Mouse (Mus musculus): ENCODE data around the gene BC030870. TPM values are rescaled to one million over a fixed set of nuclear protein-coding genes. Genes with fewer than 3 reads are reported as not detected.

BC030870 gene
- polyA plus RNA-seq, 1 experiment, result not detected

DNA sequence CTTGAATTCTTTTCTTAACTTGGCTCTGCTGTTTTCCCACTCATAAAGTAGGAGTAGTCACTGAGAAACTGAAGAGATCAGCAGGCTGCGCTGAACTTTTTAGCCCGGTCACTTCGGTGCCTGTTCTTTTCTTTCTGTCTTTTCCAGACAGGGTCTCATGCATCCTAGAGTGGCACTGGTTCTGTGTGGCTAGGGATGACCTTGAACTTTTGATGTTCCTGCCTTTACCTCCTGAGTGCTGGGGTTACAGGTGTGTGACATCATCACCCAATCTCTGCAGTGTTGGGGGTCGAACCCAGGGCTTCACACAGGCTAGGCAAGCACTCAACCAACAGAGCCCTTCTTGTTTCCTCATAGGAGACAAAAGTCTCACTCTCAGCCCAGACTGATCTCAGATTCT lies 72.6 kb downstream of the BC030870 start:
- H3K4me3 ChIP-seq (replicated peaks), result no peak overlapping the region
- TF ChIP-seq GATA1 (IDR thresholded peaks at IDR 0.05; ENCODE audit: borderline replicate concordance, low read length) (no peak), FLI1 (IDR thresholded peaks at IDR 0.05; ENCODE audit: low read length) (no peak)

DNA sequence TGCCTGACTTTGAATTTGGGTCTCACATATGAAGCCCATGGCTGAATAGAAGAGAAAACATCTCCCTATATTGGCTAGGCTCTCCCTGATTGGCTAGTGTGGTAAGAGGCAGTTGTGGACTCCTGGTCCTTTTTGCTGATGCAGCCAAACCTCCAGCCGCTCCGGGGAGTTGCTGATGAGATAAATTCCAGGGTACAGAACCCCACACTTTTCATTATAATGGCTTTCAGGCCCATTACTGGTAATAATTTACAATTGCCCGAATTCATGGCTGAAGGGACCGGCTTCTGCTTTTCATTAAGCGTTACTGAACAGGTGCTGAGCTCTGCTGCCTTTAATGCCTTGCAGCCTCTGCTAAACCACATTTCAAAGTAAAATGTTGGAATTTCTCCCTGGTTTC lies 75.4 kb downstream of the BC030870 start:
- H3K27me3 ChIP-seq (replicated peaks), result no peaks in the 10 kb centered on the region
- no peaks in the 10 kb centered on the region for H3K4me1 ChIP-seq
- no peak overlapping the region for H3K4me3 ChIP-seq (replicated peaks)
- peaks cover 3% of the 10 kb centered on the region; the same call in 1 of the 2 replicates for H3K9me3 ChIP-seq
- H3K36me3 ChIP-seq (replicated peaks; ENCODE audit: low read length), result no peaks in the 10 kb centered on the region
- TF ChIP-seq FLI1 (IDR thresholded peaks at IDR 0.05; ENCODE audit: low read length) (no peak), GATA1 (IDR thresholded peaks at IDR 0.05; ENCODE audit: borderline replicate concordance, low read length) (no peak)

More for the DNA sequence above, 72.6 kb downstream of the BC030870 start:
- H3K27me3 ChIP-seq (replicated peaks), result no peaks in the 10 kb centered on the region
- no peaks in the 10 kb centered on the region for H3K4me1 ChIP-seq
- H3K36me3 ChIP-seq (replicated peaks; ENCODE audit: low read length), result no peaks in the 10 kb centered on the region
- no peaks in the 10 kb centered on the region for H3K9me3 ChIP-seq

DNA sequence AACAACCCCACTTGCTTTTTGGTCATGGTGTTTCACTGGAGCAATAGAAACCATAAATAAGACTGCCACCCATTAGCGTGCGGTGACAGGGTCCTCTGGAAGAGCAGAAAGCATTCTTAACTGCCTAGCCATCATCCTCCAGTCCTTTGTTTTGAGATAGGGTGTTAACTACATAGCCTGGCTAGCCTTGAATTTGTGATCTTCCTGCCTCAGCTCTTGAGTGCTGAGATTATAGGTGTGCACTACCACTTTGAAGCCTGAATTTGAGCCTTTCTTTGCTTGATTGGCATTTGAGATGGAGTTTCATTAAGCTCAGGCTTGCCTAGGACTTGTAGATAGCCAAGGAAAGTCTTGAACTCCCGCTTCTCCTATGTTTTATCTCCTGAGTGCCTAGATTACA lies 75.8 kb downstream of the BC030870 start:
- no peaks in the 10 kb centered on the region for H3K27me3 ChIP-seq (replicated peaks)
- TF ChIP-seq GATA1 (IDR thresholded peaks at IDR 0.05; ENCODE audit: borderline replicate concordance, low read length) (no peak), FLI1 (IDR thresholded peaks at IDR 0.05; ENCODE audit: low read length) (no peak)
- peaks cover 3% of the 10 kb centered on the region; the same call in 1 of the 2 replicates for H3K9me3 ChIP-seq
- no peaks in the 10 kb centered on the region for H3K36me3 ChIP-seq (replicated peaks; ENCODE audit: low read length)
- H3K4me3 ChIP-seq (replicated peaks), result no peak overlapping the region
- no peaks in the 10 kb centered on the region for H3K4me1 ChIP-seq

DNA sequence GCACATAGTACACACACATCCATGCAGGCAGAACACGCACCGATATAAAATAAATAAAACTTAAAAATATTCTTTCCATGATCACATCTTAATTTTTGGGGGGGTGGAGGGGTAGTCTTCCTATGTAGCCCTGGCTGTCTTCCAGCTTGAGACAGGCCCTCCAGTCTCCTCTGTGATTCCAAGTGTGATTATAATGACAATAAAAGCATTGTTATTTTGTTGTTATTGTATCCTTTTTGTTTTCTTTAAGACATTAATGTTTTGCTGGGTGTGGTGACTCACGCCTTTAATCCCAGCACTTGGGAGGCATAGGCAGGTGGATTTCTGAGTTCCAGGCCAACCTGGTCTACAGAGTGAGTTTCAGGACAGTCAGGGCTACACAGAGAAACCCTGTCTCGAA lies 81.6 kb downstream of the BC030870 start:
- Histone ChIP-seq H3K4me1 (no peaks in the 10 kb centered on the region), H3K9me3 (peaks cover 8% of the 10 kb centered on the region; the same call in 1 of the 2 replicates), H3K36me3 (replicated peaks; ENCODE audit: low read length) (no peaks in the 10 kb centered on the region), H3K4me3 (replicated peaks) (no peak overlapping the region), H3K27me3 (replicated peaks) (no peaks in the 10 kb centered on the region)
- TF ChIP-seq FLI1 (IDR thresholded peaks at IDR 0.05; ENCODE audit: low read length) (no peak), GATA1 (IDR thresholded peaks at IDR 0.05; ENCODE audit: borderline replicate concordance, low read length) (no peak)

DNA sequence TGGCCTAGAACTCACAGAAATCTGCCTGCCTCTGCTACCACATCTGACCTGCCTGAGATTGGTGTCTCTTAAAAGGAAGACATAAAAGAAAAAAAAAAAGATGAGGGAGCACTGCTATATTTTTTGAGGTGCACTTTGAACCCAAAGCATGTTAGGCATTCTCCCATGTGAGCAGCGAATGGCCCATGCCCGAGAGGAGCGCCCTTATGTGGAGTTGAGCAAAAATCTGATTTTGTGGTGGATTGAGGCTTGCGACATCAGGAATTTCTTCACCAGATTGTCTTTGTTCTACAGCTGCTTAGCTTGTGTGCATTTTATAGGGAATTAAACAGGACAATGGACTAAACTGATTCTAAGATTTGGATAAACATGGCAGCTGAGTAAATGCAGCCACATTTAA lies 82.2 kb downstream of the BC030870 start:
- Histone ChIP-seq H3K27me3 (replicated peaks) (no peaks in the 10 kb centered on the region), H3K4me1 (no peaks in the 10 kb centered on the region), H3K9me3 (peaks cover 8% of the 10 kb centered on the region; the same call in 1 of the 2 replicates), H3K36me3 (replicated peaks; ENCODE audit: low read length) (no peaks in the 10 kb centered on the region), H3K4me3 (replicated peaks) (no peak overlapping the region)
- TF ChIP-seq GATA1 (IDR thresholded peaks at IDR 0.05; ENCODE audit: borderline replicate concordance, low read length) (no peak), FLI1 (IDR thresholded peaks at IDR 0.05; ENCODE audit: low read length) (no peak)

DNA sequence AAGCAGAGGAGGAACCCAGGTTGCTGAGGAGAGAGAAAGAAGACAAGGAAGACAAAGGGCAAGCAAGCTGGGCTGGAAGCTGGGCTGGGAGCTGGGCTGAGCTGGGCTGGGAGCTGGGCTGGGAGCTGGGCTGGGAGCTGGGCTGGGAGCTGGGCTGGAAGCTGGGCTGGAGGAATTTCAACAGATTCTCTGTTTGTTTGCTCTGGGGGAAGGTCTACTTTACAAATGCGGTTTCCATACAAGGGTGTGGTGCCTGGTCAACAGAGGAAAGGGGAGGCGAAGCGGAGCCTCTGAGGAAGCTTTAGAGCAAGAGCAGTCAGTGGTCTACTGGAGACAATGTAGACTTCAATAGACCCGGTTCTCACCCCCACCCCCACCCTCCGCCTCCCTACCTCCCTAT lies 82.8 kb downstream of the BC030870 start:
- Histone ChIP-seq H3K4me1 (no peaks in the 10 kb centered on the region), H3K27me3 (replicated peaks) (no peaks in the 10 kb centered on the region), H3K9me3 (peaks cover 8% of the 10 kb centered on the region; the same call in 1 of the 2 replicates), H3K36me3 (replicated peaks; ENCODE audit: low read length) (no peaks in the 10 kb centered on the region), H3K4me3 (replicated peaks) (no peak overlapping the region)
- TF ChIP-seq FLI1 (IDR thresholded peaks at IDR 0.05; ENCODE audit: low read length), result no peak
- TF ChIP-seq GATA1 (IDR thresholded peaks at IDR 0.05; ENCODE audit: borderline replicate concordance, low read length), result no peak

DNA sequence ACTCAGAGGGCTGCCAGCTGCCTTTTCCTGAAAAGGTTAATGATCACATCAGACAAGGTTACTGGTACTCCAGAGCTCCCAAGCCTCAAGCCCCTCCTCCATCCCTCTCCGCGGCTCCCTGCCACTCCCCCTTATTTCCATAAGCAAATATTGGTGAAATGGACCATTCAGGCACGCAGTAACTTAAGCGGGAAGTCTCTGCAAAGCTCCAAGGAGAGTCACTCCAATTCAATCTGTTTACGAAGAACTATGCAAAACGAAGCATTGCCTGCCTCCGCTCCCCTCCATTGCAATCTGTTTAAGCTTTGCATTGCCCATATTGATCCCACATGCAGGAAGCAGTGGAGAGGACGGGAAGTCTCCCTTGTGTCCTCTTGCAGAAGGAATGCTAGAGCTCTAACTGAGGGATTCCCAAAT lies 92.2 kb downstream of the BC030870 start, which contains the start of gene Apela:
Gene Apela, minus strand, starts transcription at position 220 of the 417 bp plus-strand sequence.
- H3K27me3 ChIP-seq (replicated peaks), result peaks cover 13% of the 10 kb centered on the region
- peak within 1 kb of the TSS; percentile 33 for H3K4me3 ChIP-seq (replicated peaks)
- TF ChIP-seq FLI1 (IDR thresholded peaks at IDR 0.05; ENCODE audit: low read length) (no peak), GATA1 (IDR thresholded peaks at IDR 0.05; ENCODE audit: borderline replicate concordance, low read length) (no peak)
- H3K9me3 ChIP-seq, result peaks cover 7% of the 10 kb centered on the region
- H3K36me3 ChIP-seq (replicated peaks; ENCODE audit: low read length), result no peaks in the 10 kb centered on the region
- peaks cover 3% of the 10 kb centered on the region; the same call in 1 of the 2 replicates for H3K4me1 ChIP-seq

Other genes with a start within 250 kb of the BC030870 start
- gene Tmem192, start 182.4 kb downstream of the BC030870 start, polyA plus RNA-seq (2012; ENCODE audit: insufficient read depth, low replicate concordance), result 7.5 and 32.5 TPM in 2 replicates
- gene Trim75, start 141.7 kb downstream of the BC030870 start, polyA plus RNA-seq (2012; ENCODE audit: insufficient read depth, low replicate concordance), result not detected in 2 replicates
- 0.86 TPM in 1 of 2 replicates, not detected in the other for gene Trim61, start 111.0 kb downstream of the BC030870 start, polyA plus RNA-seq (2012; ENCODE audit: insufficient read depth, low replicate concordance)
- not detected in 2 replicates for gene Trim60, start 111.0 kb downstream of the BC030870 start, polyA plus RNA-seq (2012; ENCODE audit: insufficient read depth, low replicate concordance)
- not detected in 2 replicates for gene Apela, start 92.2 kb downstream of the BC030870 start, polyA plus RNA-seq (2012; ENCODE audit: insufficient read depth, low replicate concordance)
- not detected in 2 replicates for gene Gm10663, start 54.5 kb downstream of the BC030870 start, polyA plus RNA-seq (2012; ENCODE audit: insufficient read depth, low replicate concordance)